Mouse (Mus musculus): ENCODE data around the gene Plekhg2.
A peak's percentile ranks its signal among the peaks of the same experiment; 100 is the strongest.

Gene Plekhg2

DNA sequence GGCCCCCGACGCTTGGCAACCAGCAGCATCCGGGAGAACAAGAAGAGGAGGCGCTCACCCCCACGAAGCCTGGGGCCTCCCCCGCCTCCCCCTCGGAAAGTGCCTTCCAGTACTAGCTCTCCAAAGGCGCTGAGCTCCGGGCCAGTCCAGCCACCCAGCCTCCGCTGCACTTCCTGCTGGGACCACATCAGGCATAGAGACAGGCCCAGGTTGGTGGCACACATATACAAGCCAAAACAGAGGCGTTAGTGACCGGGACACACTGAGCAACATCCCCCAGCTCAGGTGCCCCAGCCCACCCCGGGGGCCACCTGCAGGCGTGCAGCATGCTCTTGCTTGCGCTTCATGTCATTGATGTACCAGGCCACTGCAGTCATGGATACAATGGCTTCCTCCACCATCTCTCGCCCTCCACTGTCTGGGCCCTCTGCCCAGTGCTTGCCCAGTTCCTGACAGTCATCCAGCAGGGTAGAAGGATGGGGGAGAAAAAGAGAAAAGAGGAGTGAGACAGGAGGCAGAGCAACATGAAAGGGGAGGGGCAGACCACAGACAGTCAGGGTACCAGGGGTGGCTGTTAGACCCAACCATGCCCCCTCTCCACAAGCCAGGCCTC lies 4.6 kb downstream of the Plekhg2 start:
- no peak for DNase-seq (ENCODE audit: low spot score)

DNA sequence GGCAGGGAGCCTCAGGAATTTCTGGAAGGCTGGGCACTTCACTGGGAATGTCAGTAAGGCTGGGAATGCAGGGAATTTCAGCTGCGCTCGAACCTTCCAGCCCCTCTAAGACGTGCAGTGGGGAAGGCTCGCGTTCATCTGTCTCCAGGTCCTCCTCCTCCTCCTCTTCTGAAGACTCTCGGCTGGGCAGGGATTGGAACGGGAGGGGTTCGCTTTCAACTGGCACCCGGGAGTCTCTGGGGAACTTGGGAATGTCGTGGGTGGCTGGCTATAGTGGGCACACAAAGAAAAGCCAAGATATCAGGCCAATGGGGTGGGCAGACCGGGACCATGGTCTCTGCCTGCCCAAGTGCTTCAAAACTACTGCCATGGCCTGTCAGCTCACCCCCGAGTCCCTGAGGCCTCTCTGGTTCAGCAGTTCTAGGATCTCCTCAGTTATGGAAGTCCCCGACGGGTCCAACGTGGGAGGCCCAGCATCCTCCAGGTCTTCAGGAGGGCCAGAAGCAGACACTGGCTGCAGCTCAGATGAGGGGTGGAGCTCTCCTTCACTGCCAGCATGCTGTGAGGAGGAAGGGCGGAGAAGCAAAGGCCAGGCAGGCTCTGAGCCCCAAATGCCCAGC lies 9.8 kb downstream of the Plekhg2 start:
- no peak for DNase-seq (ENCODE audit: low spot score)

DNA sequence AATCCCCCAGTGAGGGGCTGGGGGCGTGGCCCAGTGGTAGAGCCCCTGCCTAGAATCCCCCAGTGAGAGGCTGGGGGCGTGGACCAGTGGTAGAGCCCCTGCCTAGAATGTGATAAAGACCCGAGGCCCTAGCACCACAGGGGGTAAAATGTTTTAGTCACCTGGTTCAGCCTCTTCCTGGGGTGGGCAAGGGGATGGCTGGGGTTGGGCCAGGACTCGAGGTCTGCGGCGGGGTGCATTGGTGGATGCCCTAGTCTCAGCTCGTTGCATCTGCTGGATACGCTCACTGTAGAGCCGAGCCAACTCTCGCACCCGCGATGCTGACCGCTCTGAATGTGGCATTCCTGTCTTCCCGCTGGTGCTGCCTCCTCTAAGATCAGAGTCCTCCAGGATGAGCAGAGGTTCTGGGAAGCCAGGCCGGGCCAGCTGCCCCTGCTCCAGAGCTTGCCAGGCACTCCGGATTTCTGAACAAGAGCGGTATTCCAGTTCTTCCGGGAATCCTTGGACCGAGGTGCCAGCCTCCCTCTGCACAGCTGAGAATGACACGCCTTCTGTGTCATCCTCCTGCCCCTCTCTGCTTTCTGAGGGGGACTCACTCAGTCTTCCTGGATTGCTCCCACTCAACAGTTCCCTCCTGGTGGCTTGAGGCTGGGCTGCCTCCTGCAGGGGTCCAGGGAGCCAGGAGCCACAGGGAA lies 10.6 kb downstream of the Plekhg2 start:
- no peak for DNase-seq (ENCODE audit: low spot score)

DNA sequence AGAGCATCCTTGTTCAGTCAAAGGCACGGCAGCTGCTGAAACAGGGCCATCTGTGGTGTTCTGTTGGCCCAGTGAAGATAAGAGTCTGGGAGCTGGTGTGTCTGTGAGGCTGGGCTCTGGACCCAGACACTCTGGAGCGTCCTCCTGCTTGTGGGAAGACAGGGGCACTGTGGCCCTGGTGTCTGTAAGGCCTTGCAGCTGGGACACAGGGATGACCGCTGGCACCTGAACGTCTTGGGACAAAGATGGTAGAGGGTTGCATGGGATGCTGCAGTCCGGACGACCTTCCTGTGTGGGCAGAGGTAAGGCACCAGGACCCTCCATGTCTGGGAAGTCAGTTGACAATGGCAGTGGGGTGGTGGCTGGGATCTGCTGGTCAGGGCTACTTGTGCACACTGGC lies 12.1 kb downstream of the Plekhg2 start:
- no peak for DNase-seq (ENCODE audit: low spot score)

DNA sequence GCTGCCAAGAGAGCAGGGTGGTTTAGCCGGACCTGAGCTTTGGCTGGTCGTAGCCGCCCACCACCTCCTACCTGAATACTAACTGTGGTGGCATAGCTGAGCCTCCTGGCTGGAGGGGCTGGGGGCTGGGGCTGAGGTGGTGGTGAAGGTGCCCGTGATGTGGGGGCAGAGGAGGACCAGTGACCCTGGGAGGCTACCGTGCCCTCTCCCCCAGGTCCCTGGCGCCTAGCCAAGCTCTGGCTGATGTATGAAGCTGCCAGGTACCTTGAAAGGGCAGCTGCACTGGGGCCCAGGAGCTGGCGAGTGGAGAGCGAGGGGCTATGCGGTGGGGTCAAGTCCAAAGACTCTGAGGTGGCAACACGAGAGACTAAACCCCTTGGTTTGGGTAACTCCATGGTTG lies 12.5 kb downstream of the Plekhg2 start:
- no peak for DNase-seq (ENCODE audit: low spot score)

DNA sequence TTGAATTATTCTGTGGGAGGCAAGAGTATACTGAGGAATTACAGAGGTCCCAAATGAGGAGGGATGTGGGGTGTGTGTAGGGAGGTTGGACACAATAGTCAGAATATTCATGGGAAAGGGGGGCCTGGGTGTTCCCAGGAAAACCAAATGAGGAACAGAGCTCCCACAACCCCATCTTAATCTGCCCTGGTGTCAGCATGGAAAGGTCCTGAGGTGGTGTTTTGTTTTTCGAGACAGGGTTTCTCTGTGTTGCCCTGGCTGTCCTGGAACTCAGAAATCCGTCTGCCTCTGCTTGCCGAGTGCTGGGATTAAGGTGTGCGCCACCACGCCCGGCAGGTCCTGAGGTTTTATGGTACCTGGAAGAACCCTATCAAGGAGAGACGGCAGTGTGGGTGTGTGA lies 14.0 kb downstream of the Plekhg2 start:
- no peak for DNase-seq (ENCODE audit: low spot score)

DNA sequence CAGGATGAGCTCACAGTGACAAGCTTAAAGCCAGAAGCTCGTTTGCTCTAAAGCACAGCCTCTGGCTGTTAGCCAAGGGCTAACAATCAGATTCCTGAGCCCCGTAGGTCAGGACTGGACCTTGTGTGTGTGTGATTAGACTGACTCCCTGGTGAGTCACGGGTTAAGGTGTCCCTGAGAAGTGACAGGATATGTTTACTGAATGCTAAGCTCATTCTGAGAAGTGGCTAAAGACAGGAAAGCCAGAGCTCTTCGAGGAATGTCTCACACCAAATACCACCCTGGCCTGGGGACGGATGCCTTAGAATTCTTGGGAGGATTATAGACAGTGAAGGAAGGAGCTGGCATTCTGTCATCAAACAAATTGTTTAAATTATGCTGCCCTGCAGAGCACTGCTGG lies 14.4 kb downstream of the Plekhg2 start:
- DNase-seq (ENCODE audit: low spot score): no peak

DNA sequence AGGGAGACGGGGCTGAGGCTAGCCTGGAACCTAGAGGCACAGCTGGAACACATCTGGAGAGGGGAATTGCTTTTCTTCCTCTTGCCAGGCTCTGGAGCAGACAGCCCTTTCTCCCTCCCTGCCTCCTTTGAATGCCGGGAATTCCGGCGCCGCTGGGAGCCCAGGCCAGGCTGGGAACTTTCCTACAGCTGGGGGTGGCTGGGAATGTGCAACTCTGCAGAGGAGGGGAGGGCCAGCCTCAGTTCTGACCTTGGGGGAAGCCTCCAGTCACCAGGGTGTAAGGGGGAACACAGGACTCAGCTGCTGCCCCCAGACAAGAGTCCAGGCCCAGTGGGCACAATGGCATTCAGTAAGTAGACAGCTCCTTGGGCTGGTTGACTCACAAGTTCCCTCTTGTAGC lies 15.4 kb downstream of the Plekhg2 start:
- DNase-seq (ENCODE audit: low spot score): peak; percentile 70

DNA sequence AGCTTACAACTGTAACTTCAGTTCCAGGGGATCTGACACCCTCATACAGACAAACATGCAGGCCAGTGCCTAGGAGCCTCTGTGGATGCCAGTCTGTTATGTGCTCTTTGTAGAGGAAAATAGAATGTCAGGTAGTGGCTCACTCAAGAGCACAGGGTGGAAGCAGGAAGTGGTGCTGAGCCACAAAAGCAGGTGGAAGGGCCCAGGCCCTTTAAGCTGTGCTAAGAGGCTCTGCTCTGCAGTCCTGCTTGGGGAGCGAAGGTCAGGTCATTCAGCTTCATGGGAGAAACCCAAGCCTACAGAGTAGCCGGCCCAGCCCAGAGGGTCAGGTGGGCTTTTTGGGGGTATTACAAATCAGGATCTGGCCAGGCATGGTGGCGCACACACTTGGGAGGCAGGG lies 17.2 kb downstream of the Plekhg2 start:
- DNase-seq (ENCODE audit: low spot score): no peak

DNA sequence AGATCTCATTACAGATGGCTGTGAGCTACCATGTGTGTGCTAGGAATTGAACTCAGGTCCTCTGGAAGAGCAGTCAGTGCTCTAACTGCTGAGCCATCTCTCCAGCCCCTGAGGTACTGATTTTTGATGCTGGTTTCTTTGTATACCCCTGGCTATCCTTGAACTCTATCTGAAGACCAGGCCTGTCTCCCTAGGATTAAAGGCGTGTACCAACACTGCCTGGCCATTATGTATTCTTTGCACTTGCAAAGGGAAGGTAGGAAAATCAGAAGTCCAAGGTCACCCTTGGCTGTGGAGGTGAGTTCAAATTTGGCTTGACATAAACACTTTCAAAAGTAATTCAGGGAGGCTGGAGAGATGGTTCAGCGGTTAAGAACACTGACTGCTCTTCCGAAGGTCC lies 17.8 kb downstream of the Plekhg2 start:
- no peak for DNase-seq (ENCODE audit: low spot score)

DNA sequence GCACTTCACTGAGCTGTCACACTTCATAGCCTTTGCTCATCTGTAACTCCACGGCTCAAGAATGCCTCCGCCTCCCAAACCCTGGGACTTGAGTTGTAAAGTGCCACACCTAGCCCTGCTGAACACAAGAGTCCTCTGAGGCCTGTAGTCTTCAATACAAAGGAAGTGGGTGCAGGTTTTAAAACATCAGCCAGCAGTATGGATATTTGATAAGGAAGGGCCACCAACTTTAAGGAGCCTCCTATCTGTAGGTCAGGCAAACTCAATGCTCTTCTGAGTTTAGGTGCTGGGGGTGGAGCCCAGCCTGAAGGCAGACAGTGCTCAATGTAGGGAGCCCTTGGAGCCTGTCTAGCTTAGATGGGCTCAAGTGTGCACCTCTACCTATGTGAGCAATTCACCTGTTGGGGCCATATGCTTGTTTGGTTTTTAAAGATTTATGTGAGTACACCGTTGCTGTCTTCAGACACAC lies 18.3 kb downstream of the Plekhg2 start:
- DNase-seq (ENCODE audit: low spot score): no peak

DNA sequence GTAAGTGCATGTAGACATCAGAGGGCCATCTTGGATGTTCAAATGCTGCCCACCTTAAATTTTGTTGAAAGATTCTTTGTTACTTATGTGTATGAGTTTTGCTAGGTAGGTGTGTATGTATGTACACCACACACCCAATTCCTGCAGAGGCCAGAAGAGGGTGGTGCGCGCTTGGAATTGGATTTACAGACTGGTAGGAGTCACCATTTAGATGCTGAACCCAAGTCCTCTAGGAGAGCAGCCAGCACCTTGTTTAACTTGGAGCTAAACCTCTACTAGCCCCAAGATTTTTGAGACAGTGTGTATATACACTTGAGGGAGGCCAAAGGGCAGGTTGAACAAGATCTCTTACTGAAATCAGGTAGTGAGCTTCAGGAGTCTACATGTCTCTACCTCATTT lies 19.1 kb downstream of the Plekhg2 start:
- DNase-seq (ENCODE audit: low spot score): no peak

DNA sequence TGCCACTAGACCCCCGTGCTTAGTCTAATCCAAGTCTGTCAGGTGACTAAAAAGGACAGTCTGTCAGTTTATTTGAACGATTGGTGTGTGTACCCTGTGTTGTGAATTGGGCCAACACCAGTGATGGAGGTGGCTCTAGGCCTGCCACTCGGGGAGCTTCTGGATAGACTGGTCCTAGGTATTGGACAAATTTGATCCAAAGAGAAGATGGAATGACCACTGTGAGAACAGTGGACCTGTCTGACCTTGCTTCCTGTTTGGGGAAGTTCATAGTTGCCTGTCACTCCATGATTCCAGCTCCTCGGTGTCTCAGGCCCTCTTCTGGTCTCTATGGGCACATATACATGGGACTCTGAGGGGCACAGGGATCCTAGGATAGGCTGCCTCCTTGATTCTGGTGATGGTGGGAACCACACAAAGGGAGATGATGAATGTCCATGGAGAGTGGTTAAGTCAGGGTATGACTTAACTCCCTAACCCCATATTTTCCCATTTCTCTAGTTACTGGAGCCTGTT lies 20.7 kb downstream of the Plekhg2 start:
- no peak for DNase-seq (ENCODE audit: low spot score)

DNA sequence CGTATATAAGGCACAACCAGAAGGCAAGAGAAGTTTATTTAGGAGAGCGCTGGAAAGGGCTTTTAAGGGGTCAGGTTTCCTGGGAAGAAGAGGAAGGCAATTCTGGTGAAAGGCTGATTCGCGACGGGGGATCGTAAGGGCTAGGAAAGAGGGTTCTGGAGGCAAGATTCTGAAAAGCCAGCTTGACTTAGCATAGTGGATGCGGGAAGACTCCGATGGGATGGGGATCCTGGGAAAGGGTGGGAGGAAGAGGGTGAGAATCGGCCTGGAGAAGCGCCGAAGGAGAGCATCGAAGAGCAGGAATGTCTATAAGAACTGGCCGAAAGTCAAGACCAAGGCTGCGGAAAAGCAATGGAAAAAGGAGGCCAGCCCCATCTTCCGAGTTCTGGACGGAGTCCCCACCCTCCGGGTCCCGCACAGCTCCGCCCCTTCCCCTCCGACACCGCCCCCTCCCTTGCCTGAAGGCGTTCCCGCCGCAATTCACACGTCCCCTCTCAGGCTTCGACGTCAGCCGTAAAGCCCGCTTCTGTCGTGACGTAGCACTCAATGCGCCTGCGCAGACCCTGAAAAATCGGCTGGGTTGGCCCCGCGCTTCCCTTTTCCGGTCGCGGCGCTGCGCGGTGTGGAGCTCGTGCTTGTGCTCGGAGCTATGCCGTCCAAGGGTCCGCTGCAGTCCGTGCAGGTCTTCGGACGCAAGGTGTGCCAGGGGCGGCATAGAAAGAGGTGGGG lies 22.1 kb downstream of the Plekhg2 start, which contains the start of gene Rps16:
Gene Rps16 (plus strand): TSS at position 498 of the 729 bp plus-strand sequence.
- peak; percentile 99 for DNase-seq (ENCODE audit: low spot score)

DNA sequence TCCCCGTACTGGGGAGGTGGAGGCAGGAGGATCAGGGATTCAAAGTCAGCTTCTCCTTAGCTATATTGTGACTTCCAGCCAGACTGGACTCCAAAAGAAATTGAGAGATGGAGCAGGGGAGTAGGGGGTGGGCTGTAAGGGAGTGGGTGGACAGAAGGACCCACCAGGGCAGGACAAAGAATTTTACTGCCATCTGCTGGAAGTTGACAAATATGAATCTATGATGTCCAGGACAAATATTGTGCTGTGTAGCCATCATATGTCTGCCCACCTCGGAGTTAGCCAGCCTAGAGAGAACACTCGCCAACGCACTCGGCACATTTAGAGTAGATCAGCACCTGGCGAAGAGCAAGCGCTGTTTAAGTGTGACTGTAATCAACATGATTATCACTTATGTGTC lies 23.8 kb downstream of the Plekhg2 start:
- peak; percentile 46 for DNase-seq (ENCODE audit: low spot score)

DNA sequence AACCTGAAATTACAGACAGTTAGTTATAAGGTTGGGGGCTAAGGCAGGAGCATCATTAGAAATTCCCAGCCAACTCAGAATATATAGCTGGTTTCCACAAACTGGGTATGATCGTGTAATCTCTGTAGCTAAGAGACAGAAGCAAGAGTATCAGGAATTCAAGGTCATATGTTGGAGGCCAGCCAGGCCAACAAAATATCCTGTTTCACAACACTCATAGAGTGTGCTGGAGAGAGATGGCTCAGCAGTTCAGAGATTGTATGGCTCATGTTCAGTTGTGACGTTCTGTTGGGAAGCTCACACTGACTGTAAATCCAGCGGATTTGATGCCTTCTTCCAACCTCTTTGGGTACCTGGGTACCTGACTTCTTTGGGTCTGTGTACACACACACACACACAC lies 24.7 kb downstream of the Plekhg2 start:
- no peak for DNase-seq (ENCODE audit: low spot score)

DNA sequence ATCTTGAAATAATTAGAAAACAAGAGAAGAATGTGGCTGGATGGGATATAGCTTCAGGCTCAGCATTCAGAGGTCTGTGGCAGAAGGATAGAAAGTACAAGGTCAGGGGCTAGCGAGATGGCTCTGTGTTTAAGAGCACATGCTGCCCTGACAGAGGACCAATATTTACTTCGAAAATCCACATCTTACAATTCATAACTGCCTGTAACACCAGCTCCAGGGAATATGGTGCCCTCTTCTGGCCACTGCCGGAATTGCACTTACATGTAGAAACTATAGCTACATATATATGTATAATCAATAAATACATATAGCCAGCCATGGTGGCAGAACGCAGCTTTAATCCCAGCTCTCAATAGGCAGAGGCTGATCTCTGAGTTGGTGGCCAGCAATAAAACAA lies 27.8 kb downstream of the Plekhg2 start:
- DNase-seq (ENCODE audit: low spot score): peak; percentile 87

DNA sequence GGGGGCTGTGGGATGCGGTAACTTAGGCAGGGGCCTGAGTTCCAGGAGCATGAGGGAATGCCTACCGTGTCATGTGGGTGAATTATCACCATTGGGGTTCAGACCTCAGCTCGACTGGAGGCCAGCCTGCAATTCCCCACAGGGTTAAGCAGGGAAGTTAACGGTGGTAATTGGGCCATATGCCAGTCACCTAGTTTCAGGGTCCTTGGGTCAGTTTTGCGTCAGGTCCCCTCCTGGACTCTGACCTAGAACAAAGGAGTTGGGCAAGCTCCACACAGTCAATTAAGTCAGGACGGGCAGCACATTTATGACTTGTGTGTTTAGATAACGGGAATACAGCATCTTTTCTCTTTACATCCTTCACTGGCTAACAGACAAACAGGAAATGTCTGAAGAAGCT lies 31.0 kb downstream of the Plekhg2 start:
- no peak for DNase-seq (ENCODE audit: low spot score)

DNA sequence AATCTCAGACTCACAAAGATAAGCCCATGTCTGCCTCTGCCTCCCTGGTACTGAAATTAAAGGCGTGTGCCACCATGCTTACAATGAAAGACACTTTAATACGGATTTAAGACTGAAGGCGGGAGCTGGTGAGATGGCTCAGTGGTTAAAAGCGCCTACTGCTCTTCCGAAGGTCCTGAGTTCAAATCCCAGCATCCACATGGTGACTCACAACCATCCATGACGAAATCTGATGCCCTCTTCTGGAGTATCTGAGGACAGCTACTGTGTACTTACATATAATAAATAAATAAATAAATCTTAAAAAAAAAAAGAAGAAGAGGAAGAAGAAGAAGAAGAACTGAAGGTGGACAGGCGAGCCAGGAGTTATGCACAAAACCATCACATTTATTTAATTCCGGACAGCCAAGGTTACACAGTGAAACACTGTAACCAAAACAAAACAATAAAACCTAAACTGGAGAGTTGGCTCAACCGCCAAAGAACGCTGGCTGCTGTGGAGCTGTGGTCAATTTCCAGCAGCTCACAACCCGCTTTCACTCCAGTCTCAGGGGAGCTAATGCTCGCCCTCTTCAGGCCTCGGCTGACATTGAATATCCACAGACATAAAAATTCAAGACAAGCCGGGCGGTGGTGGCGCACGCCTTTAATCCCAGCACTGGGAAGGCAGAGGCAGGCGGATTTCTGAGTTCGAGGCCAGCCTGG lies 33.0 kb downstream of the Plekhg2 start:
- DNase-seq (ENCODE audit: low spot score): peak; percentile 65

DNA sequence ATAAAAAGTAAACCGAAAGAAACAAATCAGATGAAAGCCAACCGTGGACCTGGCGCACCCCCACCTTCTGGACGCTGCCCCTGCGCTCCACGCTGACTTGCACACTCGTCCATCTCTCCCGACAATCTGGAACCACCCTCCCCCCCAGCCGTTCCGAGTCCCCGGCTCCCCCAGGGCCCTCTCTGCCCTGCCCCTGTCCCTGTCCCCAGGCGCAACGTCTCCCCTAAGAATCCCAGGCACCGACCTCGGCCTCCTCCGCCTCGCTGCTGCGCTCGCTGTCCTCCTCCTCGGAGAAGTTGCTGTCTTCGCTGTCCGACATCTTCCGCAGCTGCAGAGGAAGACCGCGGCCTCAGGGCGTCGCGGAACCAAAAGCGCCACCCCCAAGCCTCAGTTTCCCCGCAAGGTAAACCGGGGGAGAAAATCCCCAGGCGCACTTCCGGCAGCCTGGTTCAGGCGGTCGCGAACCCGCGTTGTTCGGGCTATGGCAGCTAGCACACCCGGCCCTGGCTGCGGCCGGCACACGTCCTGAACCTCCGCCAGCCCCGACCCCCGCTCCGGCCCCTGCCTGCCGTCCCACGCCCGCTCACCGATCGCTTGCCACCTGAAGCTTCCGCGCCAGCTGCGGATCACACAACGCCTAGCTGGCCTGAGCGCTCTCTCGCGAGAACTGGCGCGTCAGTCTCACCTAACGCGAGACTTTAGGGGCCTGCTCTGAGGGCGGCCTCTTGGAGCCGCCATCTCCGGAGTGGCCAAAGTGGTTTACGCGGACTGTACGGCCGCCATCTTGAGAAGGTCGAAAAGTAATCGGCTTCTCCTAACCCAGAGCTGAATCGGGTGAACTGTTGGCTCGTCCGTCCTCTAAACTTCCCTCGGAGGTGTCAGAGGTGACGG lies 34.0 kb downstream of the Plekhg2 start, which contains the start of gene Supt5:
Gene Supt5 (minus strand): TSS at position 639 of the 891 bp plus-strand sequence.
- DNase-seq (ENCODE audit: low spot score): peak; percentile 100

DNA sequence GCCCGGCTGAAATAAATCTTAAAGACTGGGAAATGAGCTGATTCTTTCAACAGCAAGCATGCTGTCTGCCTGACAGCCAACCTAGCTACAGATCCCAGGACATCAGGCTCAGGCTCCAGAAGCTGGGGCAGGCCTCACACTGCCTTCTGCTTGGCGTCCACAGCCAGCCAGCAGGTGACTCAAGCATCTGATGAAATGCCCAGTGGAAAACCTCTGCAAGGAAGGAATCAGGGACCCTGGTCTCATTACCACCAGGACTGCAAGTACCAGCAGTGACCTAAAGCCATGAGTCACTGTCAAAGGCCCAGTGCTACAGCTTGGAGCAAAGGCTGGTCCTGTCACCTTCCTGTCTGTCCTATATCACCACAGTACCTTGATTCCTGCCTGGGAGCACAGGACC lies 36.9 kb downstream of the Plekhg2 start:
- DNase-seq (ENCODE audit: low spot score): no peak
